Mouse (Mus musculus) splenic B cell, adult 2 months (primary cell): ENCODE results near the gene Csnka2ip.

ENCODE experiments used
- DNase-seq: peaks from one replicate; pipeline ENCODE4 v3.0.0-alpha.2; 2011; ENCODE audit warnings: low read depth, low spot score
- H3K27me3 ChIP-seq: 2 replicates; pipeline ENCODE4 v1.6.1; 2012; ENCODE audit warnings: mild to moderate bottlenecking, low read length, moderate library complexity, mixed read lengths; ENCODE audit not compliant: control insufficient read depth, poor library complexity, insufficient read depth, severe bottlenecking
- H3K36me3 ChIP-seq: 2 replicates; pipeline ENCODE4 v1.6.1; 2012; ENCODE audit warnings: mild to moderate bottlenecking, low read length, moderate library complexity, mixed read lengths; ENCODE audit not compliant: control insufficient read depth, poor library complexity, insufficient read depth, severe bottlenecking

Gene Csnka2ip

GRCm38 (mm10) chr16:64524051-64524645, 78.1 kb downstream of the Csnka2ip start:
- H3K27me3 ChIP-seq = no peaks in the 10 kb centered on the region
- DNase-seq = no peak
- H3K36me3 ChIP-seq = no peaks in the 10 kb centered on the region

DNA sequence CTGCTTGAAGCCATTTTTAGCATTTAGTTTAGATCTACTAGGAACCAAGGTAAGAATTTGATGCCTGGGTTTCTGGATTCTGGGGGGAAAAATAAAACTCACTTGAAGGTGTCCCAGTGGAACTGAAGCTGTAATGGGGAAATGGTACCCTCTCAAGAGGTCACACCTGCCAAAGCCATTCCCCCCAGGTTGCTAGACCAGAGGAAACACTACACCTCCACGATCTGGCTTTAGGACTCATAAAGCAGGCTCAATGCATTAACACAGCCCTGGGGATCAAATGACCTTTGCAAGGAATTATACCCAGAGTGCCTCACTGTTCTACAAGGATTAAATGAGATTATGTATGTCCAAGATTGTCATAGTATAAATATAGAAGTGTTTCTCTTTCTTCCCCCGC, 88.8 kb downstream of the Csnka2ip start:
- DNase-seq = no peak
- Histone ChIP-seq H3K27me3 (no peaks in the 10 kb centered on the region), H3K36me3 (no peaks in the 10 kb centered on the region)
